8 mouse cellular contexts compared by ENCODE assay signal in genomic region chr6:6216120-6216506, GRCm38 (mm10). TPM values are rescaled to one million over a fixed set of nuclear protein-coding genes. Genes with fewer than 3 reads are reported as not detected.
DNase-seq lines count a peak whose midpoint lies in the region; ATAC-seq and TF ChIP-seq lines count a peak whose summit lies in the region.

No protein-coding gene starts in this region.

- H3K27me3 ChIP-seq in hindbrain, embryonic 13.5 days: no peaks in the 10 kb centered on the region
- no peaks in the 10 kb centered on the region for H3K27me3 ChIP-seq in midbrain, embryonic 13.5 days

- H3K9me3 ChIP-seq in hindbrain, embryonic 13.5 days: no peaks in the 10 kb centered on the region
- H3K9me3 ChIP-seq in midbrain, embryonic 13.5 days: no peaks in the 10 kb centered on the region

- peaks cover 12% of the 10 kb centered on the region for H3K4me1 ChIP-seq in hindbrain, embryonic 13.5 days (replicated peaks)
- H3K4me1 ChIP-seq in midbrain, embryonic 13.5 days (replicated peaks): peaks cover 12% of the 10 kb centered on the region

- TF ChIP-seq POLR2A in brain, embryonic 14.5 days (IDR thresholded peaks at IDR 0.05; ENCODE audit: borderline replicate concordance, extremely low read depth, insufficient read depth, insufficient read length, poor library complexity, severe bottlenecking): no peak

- peak overlapping the region; percentile 67 for H3K4me3 ChIP-seq in hindbrain, embryonic 13.5 days
- H3K4me3 ChIP-seq in midbrain, embryonic 13.5 days (replicated peaks): peak overlapping the region; percentile 68

- no peak for TF ChIP-seq CTCF in brain, embryonic 14.5 days (IDR thresholded peaks at IDR 0.05; ENCODE audit: borderline replicate concordance, extremely low read depth, insufficient read depth, insufficient read length)

- DNase-seq in kidney, adult 9 months: peak; percentile 46
- DNase-seq in kidney, postnatal 10 days: no peak
- DNase-seq in brain, embryonic 14.5 days (ENCODE audit: low read depth): peak; percentile 34
- DNase-seq in adrenal gland, postnatal 14 days: no peak
- DNase-seq in B cell, adult 2 months: no peak
- DNase-seq in spleen, postnatal 4 days (ENCODE audit: low spot score in 2 of 2): no peak

- H3K27ac ChIP-seq in hindbrain, embryonic 13.5 days: no peak overlapping the region
- no peak overlapping the region for H3K27ac ChIP-seq in midbrain, embryonic 13.5 days

- H3K9ac ChIP-seq in hindbrain, embryonic 13.5 days: peak overlapping the region; percentile 80; the same call in 1 of the 2 replicates
- peak overlapping the region; percentile 80; the same call in 1 of the 2 replicates for H3K9ac ChIP-seq in midbrain, embryonic 13.5 days (replicated peaks)

- WGBS in hindbrain, embryonic 13.5 days: 51% methylated on average over 5 of the region's 5 CpGs
- 31% methylated on average over 5 of the region's 5 CpGs for WGBS in midbrain, embryonic 13.5 days

- H3K4me2 ChIP-seq in hindbrain, embryonic 13.5 days: peak overlapping the region; percentile 95
- peak overlapping the region; percentile 93 for H3K4me2 ChIP-seq in midbrain, embryonic 13.5 days (replicated peaks)

- ATAC-seq in hindbrain, embryonic 13.5 days (ENCODE audit: low FRiP score): no peak
- no peak for ATAC-seq in midbrain, embryonic 13.5 days

- H3K36me3 ChIP-seq in hindbrain, embryonic 13.5 days: no peaks in the 10 kb centered on the region
- no peaks in the 10 kb centered on the region for H3K36me3 ChIP-seq in midbrain, embryonic 13.5 days

RNA-seq across cellular contexts. Expression of gene Slc25a13, which starts 0.9 kb away (rescaled TPM):
- 4.3 and 5.0 TPM in 2 replicates for polyA plus RNA-seq in brain, embryonic 14.5 days (2012; rRNA removed)
- polyA plus RNA-seq in hindbrain, embryonic 13.5 days (2015; fragmentation: Nextera tagmentation; extraction: Ambion mirVana): 7.4 and 7.8 TPM in 2 replicates
- 8.7 and 9.4 TPM in 2 replicates for polyA plus RNA-seq in midbrain, embryonic 13.5 days (2015; fragmentation: Nextera tagmentation; extraction: Ambion mirVana)
- 16.7 and 32.3 TPM in 2 replicates for total RNA-seq in adrenal gland, postnatal 14 days (2021)

Comparison
In these comparisons a context has a peak if more than half of its experiments do, and no peak if none do; other contexts are left out.
1. DNase-seq: peak in kidney, adult 9 months (single experiment) and brain, embryonic 14.5 days (single experiment); none in kidney, postnatal 10 days (single experiment), adrenal gland, postnatal 14 days (single experiment), B cell, adult 2 months (0 of 2) and spleen, postnatal 4 days (0 of 2).